Mouse (Mus musculus): ENCODE results near the gene 9230102O04Rik.

Gene 9230102O04Rik

GRCm38 (mm10) chr2:9888913-9889650, at the start of gene 9230102O04Rik:
9230102O04Rik (minus strand) TSS chr2:9889540.
- DNase-seq (ENCODE audit: extremely low spot score, low spot score), result peak; percentile 71

- DNase-seq (ENCODE audit: extremely low spot score, low spot score), result no peak
Measured at GRCm38 (mm10) chr2:9935965-9936364, 46.6 kb upstream of the 9230102O04Rik start.

GRCm38 (mm10) chr2:9926905-9927283, 37.6 kb upstream of the 9230102O04Rik start:
- no peak for DNase-seq (ENCODE audit: extremely low spot score, low spot score)

- no peak for DNase-seq (ENCODE audit: extremely low spot score, low spot score)
Measured at GRCm38 (mm10) chr2:9926194-9926904, 37.0 kb upstream of the 9230102O04Rik start.

GRCm38 (mm10) chr2:9918691-9919471, 29.5 kb upstream of the 9230102O04Rik start:
- DNase-seq (ENCODE audit: extremely low spot score, low spot score), result no peak

- DNase-seq (ENCODE audit: extremely low spot score, low spot score), result no peak
Measured at GRCm38 (mm10) chr2:9917602-9918001, 28.3 kb upstream of the 9230102O04Rik start.

- DNase-seq (ENCODE audit: extremely low spot score, low spot score), result no peak
Measured at GRCm38 (mm10) chr2:9905995-9906394, 16.7 kb upstream of the 9230102O04Rik start.

GRCm38 (mm10) chr2:9903854-9904560, 14.7 kb upstream of the 9230102O04Rik start:
- no peak for DNase-seq (ENCODE audit: extremely low spot score, low spot score)

- DNase-seq (ENCODE audit: extremely low spot score, low spot score), result peak; percentile 29
Measured at GRCm38 (mm10) chr2:9897846-9898245, 8.5 kb upstream of the 9230102O04Rik start.

- peak; percentile 58 for DNase-seq (ENCODE audit: extremely low spot score, low spot score)
Measured at GRCm38 (mm10) chr2:9896097-9896770, 6.9 kb upstream of the 9230102O04Rik start.

- DNase-seq (ENCODE audit: extremely low spot score, low spot score), result peak; percentile 36
Measured at GRCm38 (mm10) chr2:9894836-9895593, 5.7 kb upstream of the 9230102O04Rik start.

GRCm38 (mm10) chr2:9893272-9893953, 4.1 kb upstream of the 9230102O04Rik start:
- no peak for DNase-seq (ENCODE audit: extremely low spot score, low spot score)

GRCm38 (mm10) chr2:9892541-9892940, 3.2 kb upstream of the 9230102O04Rik start:
- DNase-seq (ENCODE audit: extremely low spot score, low spot score), result no peak

- DNase-seq (ENCODE audit: extremely low spot score, low spot score), result peak; percentile 44
Measured at GRCm38 (mm10) chr2:9890906-9891305, 1.6 kb upstream of the 9230102O04Rik start.

- no peak for DNase-seq (ENCODE audit: extremely low spot score, low spot score)
Measured at GRCm38 (mm10) chr2:9890251-9890650, 911 bp upstream of the 9230102O04Rik start.

- DNase-seq (ENCODE audit: extremely low spot score, low spot score), result peak; percentile 49
Measured at GRCm38 (mm10) chr2:9889651-9890183, 377 bp upstream of the 9230102O04Rik start, which contains the start of gene Gata3. Gata3 (minus strand) TSS chr2:9890034.

- no peak for DNase-seq (ENCODE audit: extremely low spot score, low spot score)
Measured at GRCm38 (mm10) chr2:9887636-9888035, 1.7 kb downstream of the 9230102O04Rik start.

- DNase-seq (ENCODE audit: extremely low spot score, low spot score), result peak; percentile 35
Measured at GRCm38 (mm10) chr2:9886921-9887610, 2.3 kb downstream of the 9230102O04Rik start.
